Comparison of ENCODE assay signal across 27 mouse cellular contexts in the genomic region with DNA sequence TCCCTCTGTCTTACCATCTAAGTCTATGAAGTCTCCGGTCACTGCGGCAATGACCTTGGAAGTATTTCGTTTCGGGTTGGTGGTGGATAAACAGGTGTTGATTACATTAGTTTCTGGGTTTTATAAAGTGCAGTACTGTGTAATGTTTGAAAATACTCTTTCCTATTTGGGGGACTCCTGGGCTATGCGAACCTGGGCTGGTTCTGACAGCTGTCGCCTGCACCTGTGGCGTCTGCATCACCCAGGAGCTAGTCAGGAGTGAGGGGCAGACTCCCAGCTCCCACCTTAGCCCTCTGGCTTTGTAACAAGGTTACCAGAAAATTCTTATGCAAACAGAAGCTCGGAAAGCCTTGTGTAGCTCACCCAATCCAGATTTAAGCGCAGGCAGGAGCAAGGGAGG.
DNase-seq lines count a peak whose midpoint lies in the region; ATAC-seq and TF ChIP-seq lines count a peak whose summit lies in the region.
"Had no signal": no experiment of that assay in that cellular context is flagged by ENCODE, and none has a peak within 500 bp of the region (broad histone marks: within the 10 kb centered on the region; RNA-seq: fewer than 3 reads in every experiment).

No protein-coding gene starts in this region.

- DNase-seq in heart, adult 2 months, result no peak
- no peak for DNase-seq in heart, postnatal 14 days
- no peak for DNase-seq in cerebellum, adult 11-12 months
- DNase-seq: adrenal gland, adult 2 months; adrenal gland, postnatal 14 days; cerebellum, adult 11 months; cerebellum, adult 8-10 months; cerebellum, postnatal 10 days; cerebellum, postnatal 36 days; embryo, embryonic 11 days; gastrocnemius, postnatal 25 days; kidney, adult 18-20 months had no signal

- 0 out of 2 replicates have a peak overlapping the region, but pooled peaks have one; percentile 18 for H3K27ac ChIP-seq in heart, embryonic 11.5 days (ENCODE audit: low read depth, low read length)
- no peak overlapping the region for H3K27ac ChIP-seq in heart, adult 2 months
- peak overlapping the region; percentile 34 to 49 for H3K27ac ChIP-seq in heart, embryonic 14.5 days (replicated peaks in 1 of 2; ENCODE audit: control insufficient read depth in 1 of 2, insufficient read depth in 1 of 2, low read depth in 2 of 2, low read length in 2 of 2)
- peak overlapping the region; percentile 9; the same call in 1 of the 2 replicates for H3K27ac ChIP-seq in olfactory bulb, adult 2 months (ENCODE audit: insufficient read depth, low read depth, low read length)
- H3K27ac ChIP-seq: embryonic facial prominence, embryonic 10.5 days; embryonic facial prominence, embryonic 13.5 days; forebrain, embryonic 12.5 days; forebrain, embryonic 15.5 days; heart, embryonic 15.5 days; hindbrain, embryonic 10.5 days; hindbrain, embryonic 13.5 days; intestine, embryonic 15.5 days had no signal

- no peak for ATAC-seq in heart, embryonic 11.5 days (replicated peaks; ENCODE audit: insufficient number of reproducible peaks, low FRiP score, low TSS enrichment)
- ATAC-seq in heart, embryonic 14.5 days (ENCODE audit: insufficient number of reproducible peaks, insufficient read depth, low FRiP score, low read depth), result no peak
- ATAC-seq: CD4-positive, CD25-positive, alpha-beta regulatory T cell, adult 4 months; forebrain, embryonic 15.5 days; hindbrain, embryonic 16.5 days; intestine, embryonic 15.5 days had no signal

- no peak overlapping the region for H3K4me2 ChIP-seq in heart, embryonic 11.5 days
- no peak overlapping the region for H3K4me2 ChIP-seq in heart, embryonic 14.5 days (ENCODE audit: low read length)
- no peak overlapping the region for H3K4me2 ChIP-seq in myocyte (ENCODE audit: low read depth)
- H3K4me2 ChIP-seq: embryonic facial prominence, embryonic 13.5 days; forebrain, embryonic 12.5 days; forebrain, embryonic 15.5 days; heart, embryonic 15.5 days; hindbrain, embryonic 13.5 days; intestine, embryonic 15.5 days had no signal

- no peaks in the 10 kb centered on the region for H3K36me3 ChIP-seq in heart, embryonic 11.5 days (ENCODE audit: control insufficient read depth, insufficient read depth, low read length)
- no peaks in the 10 kb centered on the region for H3K36me3 ChIP-seq in heart, adult 2 months (ENCODE audit: control insufficient read depth, insufficient read depth, low read length)
- H3K36me3 ChIP-seq in heart, embryonic 14.5 days (ENCODE audit: control insufficient read depth, insufficient read depth, low read length), result no peaks in the 10 kb centered on the region
- no peaks in the 10 kb centered on the region for H3K36me3 ChIP-seq in myocyte (ENCODE audit: control insufficient read depth, insufficient read depth)
- H3K36me3 ChIP-seq: embryonic facial prominence, embryonic 10.5 days; embryonic facial prominence, embryonic 13.5 days; forebrain, embryonic 12.5 days; forebrain, embryonic 15.5 days; heart, embryonic 15.5 days; hindbrain, embryonic 10.5 days; hindbrain, embryonic 13.5 days; intestine, embryonic 15.5 days had no signal

- H3ac ChIP-seq in myocyte (ENCODE audit: control insufficient read depth, insufficient read length), result no peak overlapping the region

- TF ChIP-seq POLR2A in heart, adult 2 months (IDR thresholded peaks at IDR 0.05; ENCODE audit: insufficient read depth, low read depth, low read length), result no peak
- no peak for TF ChIP-seq POLR2A in myocyte (IDR thresholded peaks at IDR 0.05; ENCODE audit: insufficient read length, low read depth)
- no peak for TF ChIP-seq POLR2A in olfactory bulb, adult 2 months (IDR thresholded peaks at IDR 0.05; ENCODE audit: insufficient read depth, low read depth, low read length)

- 75% methylated on average over 9 of the region's 9 CpGs for WGBS in heart, embryonic 11.5 days (ENCODE audit: insufficient replicate concordance)
- WGBS in heart, adult 2 months, result 93% methylated on average over 9 of the region's 9 CpGs
- WGBS in heart, embryonic 14.5 days, result 77% methylated on average over 9 of the region's 9 CpGs
- 95% methylated on average over 9 of the region's 9 CpGs for WGBS in olfactory bulb, adult 2 months

- H3K9me3 ChIP-seq in heart, embryonic 11.5 days (replicated peaks; ENCODE audit: control insufficient read depth, low read length), result no peaks in the 10 kb centered on the region
- H3K9me3 ChIP-seq in heart, embryonic 14.5 days (ENCODE audit: control insufficient read depth, low read length), result no peaks in the 10 kb centered on the region
- H3K9me3 ChIP-seq: embryonic facial prominence, embryonic 10.5 days; embryonic facial prominence, embryonic 13.5 days; forebrain, embryonic 12.5 days; forebrain, embryonic 15.5 days; heart, embryonic 15.5 days; hindbrain, embryonic 10.5 days; hindbrain, embryonic 13.5 days; intestine, embryonic 15.5 days had no signal

- H3K4me1 ChIP-seq in heart, embryonic 11.5 days (ENCODE audit: control insufficient read depth, insufficient read depth, low read length), result peaks cover 16% of the 10 kb centered on the region
- H3K4me1 ChIP-seq in heart, adult 2 months (ENCODE audit: control insufficient read depth, insufficient read depth, low read length), result peaks cover 3% of the 10 kb centered on the region; the same call in 1 of the 2 replicates
- peaks cover 9 to 12% of the 10 kb centered on the region in 2 experiments; a peak in 3 of 4 replicates for H3K4me1 ChIP-seq in heart, embryonic 14.5 days (ENCODE audit: control insufficient read depth in 2 of 2, insufficient read depth in 2 of 2, low read length in 2 of 2)
- peaks cover 16% of the 10 kb centered on the region for H3K4me1 ChIP-seq in olfactory bulb, adult 2 months (ENCODE audit: control insufficient read depth, insufficient read depth, low read length)

- no peaks in the 10 kb centered on the region for H3K27me3 ChIP-seq in heart, embryonic 11.5 days (ENCODE audit: control insufficient read depth, insufficient read depth, low read length)
- H3K27me3 ChIP-seq in heart, adult 2 months (ENCODE audit: control insufficient read depth, insufficient read depth, low read length), result no peaks in the 10 kb centered on the region
- no peaks in the 10 kb centered on the region for H3K27me3 ChIP-seq in heart, embryonic 14.5 days (ENCODE audit: control insufficient read depth, insufficient read depth, low read length)
- no peaks in the 10 kb centered on the region for H3K27me3 ChIP-seq in myocyte (ENCODE audit: control insufficient read depth, insufficient read depth, insufficient read length)
- H3K27me3 ChIP-seq: embryonic facial prominence, embryonic 13.5 days; forebrain, embryonic 12.5 days; forebrain, embryonic 15.5 days; heart, embryonic 15.5 days; hindbrain, embryonic 13.5 days; intestine, embryonic 15.5 days had no signal

- TF ChIP-seq EP300 in heart, adult 2 months (IDR thresholded peaks at IDR 0.05; ENCODE audit: insufficient read depth, low read depth, low read length), result no peak

- no peak overlapping the region for H3K9ac ChIP-seq in heart, embryonic 11.5 days (ENCODE audit: low read depth, low read length)
- H3K9ac ChIP-seq in heart, adult 2 months (ENCODE audit: low read depth, low read length), result no peak overlapping the region
- H3K9ac ChIP-seq in heart, embryonic 14.5 days (ENCODE audit: low read length), result no peak overlapping the region
- H3K9ac ChIP-seq: embryonic facial prominence, embryonic 13.5 days; forebrain, embryonic 12.5 days; forebrain, embryonic 15.5 days; heart, embryonic 15.5 days; hindbrain, embryonic 13.5 days; intestine, embryonic 15.5 days had no signal

- intact Hi-C loops in heart, adult 2 months (cut with DNase I), result loop anchor here (5.0 kb wide), 1 partner anchor 116 kb away; a partner anchor contains a TSS
- intact Hi-C loops in heart, postnatal 14 days (cut with DNase I), result loop anchor here (5.0 kb wide), 2 partner anchors 41 to 116 kb away; a partner anchor contains a TSS

- H3K4me3 ChIP-seq in heart, embryonic 11.5 days (ENCODE audit: low read depth, low read length), result no peak overlapping the region
- no peak overlapping the region for H3K4me3 ChIP-seq in heart, adult 2 months
- no peak overlapping the region for H3K4me3 ChIP-seq in heart, embryonic 14.5 days (ENCODE audit: control insufficient read depth in 1 of 2, insufficient read depth in 1 of 2, low read depth in 1 of 2, low read length in 2 of 2)
- H3K4me3 ChIP-seq in myocyte, result no peak overlapping the region
- no peak overlapping the region for H3K4me3 ChIP-seq in olfactory bulb, adult 2 months (ENCODE audit: insufficient read depth, low read depth, low read length)
- H3K4me3 ChIP-seq: embryonic facial prominence, embryonic 10.5 days; embryonic facial prominence, embryonic 13.5 days; erythroblast, embryonic 14.5 days; forebrain, embryonic 12.5 days; forebrain, embryonic 15.5 days; heart, embryonic 15.5 days; hindbrain, embryonic 10.5 days; hindbrain, embryonic 13.5 days; intestine, embryonic 15.5 days had no signal

- no peak for TF ChIP-seq CTCF in heart, adult 2 months (IDR thresholded peaks at IDR 0.05)
- no peak for TF ChIP-seq CTCF in olfactory bulb, adult 2 months (IDR thresholded peaks at IDR 0.05; ENCODE audit: insufficient read depth, low read depth, low read length)

- no peaks in the 10 kb centered on the region for H3K79me2 ChIP-seq in heart, adult 2 months (replicated peaks; ENCODE audit: control insufficient read depth, insufficient read depth, low read length)
- H3K79me2 ChIP-seq in myocyte (ENCODE audit: control insufficient read depth, insufficient read depth), result peaks cover 54% of the 10 kb centered on the region

TF ChIP-seq in myocyte, 11 proteins besides CTCF, POLR2A, EP300 and RAD21:
- TF ChIP-seq MYOG (IDR thresholded peaks at IDR 0.05; ENCODE audit: control insufficient read depth in 1 of 3, insufficient read depth in 1 of 3, insufficient read length in 2 of 3, low read depth in 2 of 3), result peak in 2 of 3 experiments; percentile 31 to 55
- peak in 2 of 3 experiments; percentile 54 to 74 for TF ChIP-seq MYOD1 (IDR thresholded peaks at IDR 0.05; ENCODE audit: control insufficient read depth in 1 of 3, insufficient read length in 2 of 3, low read depth in 2 of 3)
- no peak for TF ChIP-seq TCF12 (IDR thresholded peaks at IDR 0.05; ENCODE audit: insufficient read depth, poor library complexity, severe bottlenecking)
